Mouse (Mus musculus) lung, adult 2 months (tissue): ENCODE measurements around the gene Chek2. TPM values are rescaled to one million over a fixed set of nuclear protein-coding genes. Genes with fewer than 3 reads are reported as not detected.

ENCODE experiments used
- DNase-seq: peaks from one replicate; pipeline ENCODE4 v3.0.0; 2022
- H3K4me1 ChIP-seq: fragments of 200-500 bp; 2 replicates; pipeline ENCODE4 v1.6.1; 2011; ENCODE audit warnings: low read length; ENCODE audit not compliant: control insufficient read depth, insufficient read depth
- H3K4me3 ChIP-seq: fragments of 200-500 bp; replicated peaks from 2 replicates; pipeline ENCODE3; 2011; ENCODE audit warnings: low read depth, mild to moderate bottlenecking, control low read depth, low read length; ENCODE audit errors: extremely low read depth
- CTCF ChIP-seq: fragments of 200-500 bp; IDR thresholded peaks from 2 replicates; pipeline ENCODE4 v1.5.1; 2011; ENCODE audit warnings: mild to moderate bottlenecking, low read length, control low read depth; ENCODE audit not compliant: insufficient read depth
- POLR2A ChIP-seq: fragments of 200-500 bp; IDR thresholded peaks from 2 replicates; pipeline ENCODE4 v1.6.1; 2011; ENCODE audit warnings: low read depth, mild to moderate bottlenecking, control low read depth, low read length, borderline replicate concordance; ENCODE audit errors: extremely low read depth
- WGBS: fragments of 180-500 bp; shearing (Covaris S2); methylation state at CpG from one replicate; pipeline ENCODE4 v1.1.7; 2018; 5-methylcytosine and 5-hydroxymethylcytosine counted together
- polyA plus RNA-seq: library from polyadenylated mRNA; depleted of rRNA; stranded (reverse); fragments of >200 nt; gene quantifications from 2 replicates; pipeline ENCODE4 v1.2.3, GENCODE M21; 2012

The Chek2 gene
- polyA plus RNA-seq, 1 experiment, result 4.4 TPM

DNA sequence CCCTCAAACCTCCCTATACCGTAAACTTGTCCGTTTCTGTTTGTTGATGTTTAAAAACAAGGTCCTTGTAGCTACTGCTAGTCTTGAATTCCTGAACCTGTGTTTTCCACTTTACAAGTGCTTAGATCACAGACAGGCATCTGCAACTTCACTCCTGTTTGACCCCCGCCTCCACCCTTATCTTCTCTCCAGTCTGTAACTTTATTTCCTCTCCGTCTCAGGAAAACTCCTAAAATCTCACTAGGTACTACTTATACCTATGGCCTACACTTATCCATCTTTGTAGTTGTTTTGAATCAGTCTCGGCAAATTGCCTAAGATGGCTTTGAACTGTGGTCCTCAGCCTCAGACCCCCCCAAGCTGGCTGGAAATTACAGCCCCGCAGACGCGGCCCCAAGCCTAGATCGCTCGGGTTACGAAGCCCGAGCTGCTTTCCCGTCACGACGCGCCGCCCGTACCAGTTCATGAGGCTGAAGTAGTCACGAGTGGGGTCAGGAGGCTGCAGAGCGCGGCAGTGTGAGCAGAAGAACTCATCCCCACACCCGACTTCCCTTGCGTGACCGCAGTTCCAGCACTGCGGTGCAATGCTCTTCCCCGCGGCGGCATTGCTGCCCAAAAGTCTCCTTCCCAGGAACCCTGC is 621 bp upstream of the Chek2 start:
- TF ChIP-seq POLR2A (no peak), CTCF (no peak)
- peak overlapping the region; percentile 85 for H3K4me3 ChIP-seq
- 5% methylated on average over 28 of the region's 28 CpGs for WGBS
- no peak for DNase-seq
- peaks cover 4% of the 10 kb centered on the region; the same call in 1 of the 2 replicates for H3K4me1 ChIP-seq

DNA sequence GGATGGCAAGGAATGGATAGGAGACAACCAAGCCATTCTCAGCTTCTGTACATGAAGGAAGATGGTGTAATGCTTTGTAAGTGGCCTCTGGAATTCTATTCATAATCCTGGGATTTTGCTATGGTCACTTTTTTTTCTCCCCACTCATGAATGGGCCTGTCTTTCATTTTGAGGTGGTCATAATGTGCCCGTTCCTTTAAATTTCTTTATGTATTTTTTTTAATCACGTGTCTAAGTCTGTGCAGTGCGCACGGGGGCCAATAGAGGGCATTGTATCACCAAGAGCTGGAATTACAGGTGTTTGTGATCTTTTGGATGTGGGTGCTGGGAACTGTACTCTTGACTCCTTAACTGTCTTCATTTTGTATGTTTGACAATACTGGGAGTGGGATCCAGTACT is 686 bp downstream of the Chek2 start:
- no peak for TF ChIP-seq POLR2A
- TF ChIP-seq CTCF, result peak; percentile 33; the same call in 1 of the 2 replicates
- Histone ChIP-seq H3K4me1 (peaks cover 4% of the 10 kb centered on the region; the same call in 1 of the 2 replicates), H3K4me3 (peak overlapping the region; percentile 61)
- 5% methylated on average over 4 of the region's 4 CpGs for WGBS
- peak; percentile 42 for DNase-seq

DNA sequence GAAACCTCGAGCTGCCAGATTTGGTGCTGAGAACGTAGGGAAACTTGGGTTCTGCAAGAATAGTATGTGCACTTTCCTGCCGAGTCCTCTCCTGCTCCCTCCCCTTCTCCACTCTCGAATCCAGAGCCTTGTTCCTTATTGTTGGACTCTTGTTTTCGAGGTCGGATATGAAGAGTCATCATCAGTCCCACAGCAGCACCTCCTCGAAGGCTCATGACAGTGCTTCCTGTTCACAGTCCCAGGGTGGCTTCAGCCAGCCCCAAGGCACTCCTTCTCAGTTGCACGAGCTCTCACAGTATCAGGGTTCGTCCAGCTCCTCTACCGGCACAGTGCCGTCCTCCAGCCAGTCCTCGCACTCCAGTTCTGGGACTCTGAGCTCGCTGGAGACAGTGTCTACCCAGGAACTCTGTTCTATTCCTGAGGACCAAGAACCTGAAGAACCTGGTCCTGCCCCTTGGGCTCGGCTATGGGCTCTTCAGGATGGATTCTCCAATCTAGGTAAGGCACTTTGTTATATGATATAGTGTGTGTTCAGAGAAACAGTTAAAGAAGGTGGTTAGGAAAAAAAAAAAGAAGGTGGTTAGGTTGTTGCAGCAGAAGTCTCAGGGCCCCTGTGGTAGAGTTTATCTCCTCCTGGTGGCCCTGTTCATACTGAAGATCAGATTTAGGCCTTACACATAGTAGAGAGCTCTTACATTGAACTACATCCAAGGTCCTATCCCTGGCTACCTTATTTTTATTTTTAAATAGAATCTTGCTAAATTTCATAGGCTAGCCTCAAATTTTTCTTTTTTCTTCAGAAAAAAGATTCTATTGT is 1.5 kb downstream of the Chek2 start:
- Histone ChIP-seq H3K4me1 (peaks cover 4% of the 10 kb centered on the region; the same call in 1 of the 2 replicates), H3K4me3 (no peak overlapping the region)
- TF ChIP-seq CTCF, result no peak
- no peak for TF ChIP-seq POLR2A
- 92% methylated on average over 14 of the region's 14 CpGs for WGBS
- no peak for DNase-seq

DNA sequence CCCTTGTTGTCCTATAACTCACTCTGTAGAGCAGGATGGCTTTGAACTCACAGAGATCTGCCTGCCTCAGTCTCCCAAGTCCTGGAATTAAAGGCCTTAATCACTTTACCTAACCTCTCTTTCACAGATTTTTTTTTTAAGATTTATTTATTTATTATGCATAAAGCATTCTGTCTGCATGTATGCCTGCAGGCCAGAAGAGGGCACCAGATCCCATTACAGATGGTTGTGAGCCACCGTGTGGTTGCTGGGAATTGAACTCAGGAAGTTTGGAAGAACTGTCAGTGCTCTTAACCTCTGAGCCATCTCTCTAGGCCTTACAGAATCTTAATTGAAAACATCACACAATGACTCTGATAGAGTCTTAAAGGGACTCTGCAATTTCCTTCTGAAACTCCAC is 13.2 kb downstream of the Chek2 start:
- Histone ChIP-seq H3K4me1 (no peaks in the 10 kb centered on the region), H3K4me3 (no peak overlapping the region)
- 74% methylated on average over 1 of the region's 1 CpGs for WGBS
- DNase-seq, result no peak
- no peak for TF ChIP-seq CTCF
- TF ChIP-seq POLR2A, result no peak

DNA sequence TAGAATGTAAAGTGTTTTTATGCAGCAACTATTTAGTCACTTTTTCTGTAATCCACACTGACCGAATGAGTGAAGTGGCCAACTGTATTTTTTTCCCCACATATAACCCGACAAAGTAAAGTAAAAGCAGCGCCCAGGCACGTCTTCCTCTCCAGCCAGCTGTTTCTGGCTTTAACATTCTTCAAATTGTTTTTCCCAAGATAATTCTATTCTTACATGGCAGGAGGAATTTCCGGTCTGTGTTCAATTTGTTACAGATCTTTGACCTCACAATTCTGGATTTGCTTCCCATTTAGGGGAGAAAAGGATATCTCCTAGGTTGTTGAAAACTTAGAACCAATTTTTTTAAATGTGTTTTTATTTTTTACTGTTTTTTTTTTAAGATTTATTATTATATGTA is 17.3 kb downstream of the Chek2 start:
- no peak for DNase-seq
- Histone ChIP-seq H3K4me1 (peaks cover 5% of the 10 kb centered on the region; the same call in 1 of the 2 replicates), H3K4me3 (no peak overlapping the region)
- TF ChIP-seq POLR2A (no peak), CTCF (no peak)
- WGBS, result 50% methylated on average over 5 of the region's 5 CpGs

DNA sequence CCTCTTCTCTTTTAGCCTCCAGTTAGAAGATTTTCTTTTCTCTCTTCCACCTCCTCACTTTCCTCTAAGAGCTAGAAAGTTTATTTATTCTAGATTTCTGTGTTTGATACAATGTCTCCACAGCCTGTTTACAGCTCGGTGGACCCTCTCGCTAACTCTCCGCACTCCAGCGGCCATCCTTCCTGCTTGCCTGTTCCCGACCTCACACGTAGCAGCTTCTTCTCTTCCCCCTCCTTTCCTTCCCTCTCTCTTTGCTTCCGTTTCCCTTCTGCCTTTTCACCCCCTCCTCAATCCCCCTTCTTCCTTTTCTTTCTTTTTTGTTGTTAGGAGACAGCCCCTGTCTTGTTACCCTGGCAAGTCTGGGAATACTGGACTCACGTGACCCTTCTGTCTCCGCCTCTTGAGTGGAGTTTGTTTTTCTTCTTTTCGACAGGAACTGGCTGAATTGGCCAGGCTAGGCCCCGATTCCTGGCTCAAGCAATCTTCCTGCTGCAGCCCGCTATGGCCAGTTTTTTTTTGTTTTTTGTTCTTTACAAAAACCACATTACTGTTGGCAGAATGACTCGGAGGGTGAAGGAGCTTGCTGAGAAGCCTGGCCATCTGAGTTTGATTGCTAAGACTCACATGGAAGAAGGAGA is 19.4 kb downstream of the Chek2 start:
- WGBS, result 14% methylated on average over 13 of the region's 13 CpGs
- DNase-seq, result peak; percentile 63
- H3K4me3 ChIP-seq, result peak overlapping the region; percentile 87
- TF ChIP-seq POLR2A (peak; percentile 47; the same call in 1 of the 2 replicates), CTCF (no peak)
- peaks cover 5% of the 10 kb centered on the region; the same call in 1 of the 2 replicates for H3K4me1 ChIP-seq

DNA sequence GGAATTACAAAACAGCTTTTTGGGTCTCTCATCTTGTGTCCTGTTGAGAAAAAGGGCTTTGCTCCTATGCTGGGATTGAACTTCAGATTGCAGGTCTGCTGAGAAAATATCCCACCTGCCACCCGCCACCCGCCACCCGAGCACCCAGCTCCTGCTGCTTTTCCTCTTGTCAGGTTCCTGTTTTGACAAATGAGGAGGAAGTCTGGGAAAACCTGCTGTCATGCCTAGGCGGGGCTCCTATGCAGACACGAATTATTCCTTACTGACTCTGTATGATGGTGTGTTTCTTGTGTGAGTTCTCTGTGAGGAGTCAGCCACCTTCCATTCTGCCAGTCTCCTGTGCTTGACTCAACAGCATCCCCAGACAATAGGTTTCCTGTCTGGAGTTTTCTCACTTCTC is 20.7 kb downstream of the Chek2 start:
- no peak overlapping the region for H3K4me3 ChIP-seq
- WGBS, result 60% methylated on average over 5 of the region's 5 CpGs
- DNase-seq, result no peak

DNA sequence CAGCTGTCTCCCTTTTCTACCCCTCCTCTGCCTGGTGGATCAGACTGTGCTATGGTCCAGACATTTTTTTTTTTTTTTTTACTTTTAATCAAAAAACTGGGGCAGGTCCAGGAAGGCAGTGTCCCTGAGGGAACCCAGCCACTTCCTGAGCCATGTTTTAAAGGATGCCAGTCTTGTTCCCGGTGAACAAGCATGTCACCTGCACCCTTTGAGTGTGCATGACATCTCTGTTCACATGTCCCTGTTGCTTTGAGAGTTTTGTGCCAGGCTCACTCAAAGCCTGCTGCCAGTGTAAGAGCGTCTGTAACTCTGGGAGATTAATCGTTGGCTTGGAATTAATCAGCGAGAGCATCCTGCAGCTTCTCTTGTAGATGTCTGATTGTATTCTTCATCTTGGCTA is 28.7 kb downstream of the Chek2 start:
- DNase-seq, result no peak
- Histone ChIP-seq H3K4me1 (no peaks in the 10 kb centered on the region; the same call in 1 of the 2 replicates), H3K4me3 (no peak overlapping the region)
- no peak for TF ChIP-seq CTCF
- TF ChIP-seq POLR2A, result no peak
- WGBS, result 41% methylated on average over 4 of the region's 4 CpGs

More for the DNA sequence above, 20.7 kb downstream of the Chek2 start:
- H3K4me1 ChIP-seq, result peaks cover 5% of the 10 kb centered on the region; the same call in 1 of the 2 replicates
- no peak for TF ChIP-seq CTCF
- TF ChIP-seq POLR2A, result no peak

DNA sequence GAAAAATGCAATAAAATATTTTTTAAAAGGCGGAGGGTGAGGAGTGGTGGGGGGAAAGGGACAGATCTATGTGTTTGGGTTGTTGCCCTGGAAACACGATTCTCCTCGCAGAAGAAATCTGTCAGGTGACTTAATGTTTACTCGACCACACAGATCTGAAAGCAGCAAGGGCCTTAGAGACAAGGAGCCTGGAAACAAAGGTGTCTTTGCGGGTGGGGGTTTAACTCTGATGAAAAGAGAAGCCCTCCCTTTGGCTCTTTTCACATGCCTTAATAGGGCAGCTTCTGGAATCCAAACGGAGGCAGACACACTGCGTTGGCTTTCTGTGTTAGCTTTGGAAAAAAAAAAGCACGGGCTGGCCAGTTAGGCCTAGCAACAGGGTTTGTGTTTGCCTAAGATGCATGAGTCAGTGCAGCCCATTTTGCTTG is 29.5 kb downstream of the Chek2 start:
- TF ChIP-seq POLR2A (no peak), CTCF (no peak)
- no peak for DNase-seq
- Histone ChIP-seq H3K4me3 (no peak overlapping the region), H3K4me1 (no peaks in the 10 kb centered on the region; the same call in 1 of the 2 replicates)
- WGBS, result 40% methylated on average over 8 of the region's 8 CpGs
